Mouse (Mus musculus) Patski (cell line): ENCODE results near the gene Hadh. TPM values are rescaled to one million over a fixed set of nuclear protein-coding genes. Genes with fewer than 3 reads are reported as not detected.
A peak's percentile ranks its signal among the peaks of the same experiment; 100 is the strongest.

Experiments used
- ATAC-seq: fragments of 100-300 bp; one replicate; pipeline ENCODE4 v1.8.0; 2021
- CTCF ChIA-PET: fragments of 350-600 bp; sonication (Branson Sonifier 250); formaldehyde crosslinking; loops from one replicate; lab custom pipeline; 2022; ENCODE audit warnings: inconsistent platforms; lab: Charles Lee
- POLR2A ChIA-PET: fragments of 350-600 bp; sonication (Branson Sonifier 250); formaldehyde crosslinking; loops from one replicate; lab custom pipeline; 2022; ENCODE audit warnings: antibody characterized with exemption, inconsistent platforms; lab: Charles Lee
- DNase-seq: peaks from one replicate; pipeline ENCODE4 v3.0.0-alpha.2; 2011; ENCODE audit warnings: low read depth, low spot score
- H3K27me3 ChIP-seq: fragments of 371-371 bp; one replicate; pipeline ENCODE4 v1.5.1; 2021
- CTCF ChIP-seq: fragments of 100-300 bp; IDR thresholded peaks from one replicate; pipeline ENCODE4 v1.5.1; 2021
- in situ Hi-C: fragments of 300-500 bp; cut with MboI; formaldehyde crosslinking; loops from 3 replicates; pipeline ENCODE4 v1.11.1; 2018; ENCODE audit warnings: low pct_unique_long_range_greater_than_20kb, mixed read lengths
- polyA plus RNA-seq: library from polyadenylated mRNA; unstranded; gene quantifications from one replicate; pipeline ENCODE4 v1.2.3, GENCODE M21; 2021

Gene Hadh
- polyA plus RNA-seq, 1 experiment from 2014 or later: 194 TPM

GRCm38 (mm10) chr3:131302452-131303319, 30.8 kb upstream of the Hadh start, which contains the start of gene Cyp2u1:
TSS of gene Cyp2u1 (minus strand) at chr3:131303227.
- no peaks in the 10 kb centered on the region for H3K27me3 ChIP-seq
- ChIA-PET CTCF (interaction anchor here (1.2 to 2.8 kb wide), 5 partner anchors 9 to 222 kb away, joined by 3 to 16 read pairs (median 8); no protein-coding TSS in a partner anchor), POLR2A (interaction anchor here (0.8 to 1.3 kb wide), 4 partner anchors 16 to 233 kb away, joined by 3 to 7 read pairs (median 4); no protein-coding TSS in a partner anchor)
- no peak for TF ChIP-seq CTCF
- DNase-seq (peak; percentile 61), ATAC-seq (peak; percentile 99)
- in situ Hi-C loops: loop anchor here (5.0 kb wide), 1 partner anchor 250 kb away; no protein-coding TSS in a partner anchor

- POLR2A ChIA-PET: no interaction called here
- TF ChIP-seq CTCF: no peak
- ATAC-seq: no peak
- CTCF ChIA-PET: interaction anchor here (0.7 to 0.8 kb wide), 2 partner anchors 253 to 255 kb away, joined by 3 read pairs; no protein-coding TSS in a partner anchor
- in situ Hi-C loops: loop anchor here (5.0 kb wide), 1 partner anchor 252 kb away; no protein-coding TSS in a partner anchor
- DNase-seq: no peak
- no peaks in the 10 kb centered on the region for H3K27me3 ChIP-seq
Measured at GRCm38 (mm10) chr3:131299908-131300307, 28.0 kb upstream of the Hadh start.

- DNase-seq: no peak
- no peaks in the 10 kb centered on the region for H3K27me3 ChIP-seq
- CTCF ChIA-PET: interaction anchor here (0.6 to 2.3 kb wide), 5 partner anchors 14 to 258 kb away, joined by 3 to 8 read pairs (median 3); no protein-coding TSS in a partner anchor
- ATAC-seq: no peak
- no peak for TF ChIP-seq CTCF
- in situ Hi-C loops: no loop called here
- POLR2A ChIA-PET: no interaction called here
Measured at GRCm38 (mm10) chr3:131299078-131299477, 27.2 kb upstream of the Hadh start.

- no peaks in the 10 kb centered on the region for H3K27me3 ChIP-seq
- no peak for ATAC-seq
- no peak for TF ChIP-seq CTCF
- DNase-seq: no peak
- ChIA-PET POLR2A (interaction anchor here (0.6 kb wide), 1 partner anchor 246 kb away, joined by 3 read pairs; no protein-coding TSS in a partner anchor), CTCF (interaction anchor here (1.2 to 1.5 kb wide), 2 partner anchors 10 to 23 kb away, joined by 5 read pairs; no protein-coding TSS in a partner anchor)
- in situ Hi-C loops: no loop called here
Measured at GRCm38 (mm10) chr3:131296893-131297292, 25.0 kb upstream of the Hadh start.

- CTCF ChIA-PET: interaction anchor here (1.2 to 2.0 kb wide), 6 partner anchors 9 to 24 kb away, joined by 3 to 6 read pairs (median 5); partner anchors contain the start of gene Hadh
- DNase-seq (no peak), ATAC-seq (no peak)
- no peaks in the 10 kb centered on the region for H3K27me3 ChIP-seq
- no peak for TF ChIP-seq CTCF
- POLR2A ChIA-PET: no interaction called here
- in situ Hi-C loops: no loop called here
Measured at GRCm38 (mm10) chr3:131295513-131296200, 23.8 kb upstream of the Hadh start.

GRCm38 (mm10) chr3:131294503-131294902, 22.6 kb upstream of the Hadh start:
- no peak for TF ChIP-seq CTCF
- no peak for ATAC-seq
- POLR2A ChIA-PET: interaction anchor here (0.6 to 0.9 kb wide), 2 partner anchors 263 to 480 kb away, joined by 4 to 5 read pairs; no protein-coding TSS in a partner anchor
- no peak for DNase-seq
- H3K27me3 ChIP-seq: no peaks in the 10 kb centered on the region
- in situ Hi-C loops: no loop called here
- CTCF ChIA-PET: interaction anchor here (1.5 to 2.0 kb wide), 4 partner anchors 9 to 18 kb away, joined by 3 to 9 read pairs (median 6); partner anchors contain the start of gene Cyp2u1

- H3K27me3 ChIP-seq: no peaks in the 10 kb centered on the region
- in situ Hi-C loops: no loop called here
- ChIA-PET CTCF (interaction anchor here (0.6 to 2.0 kb wide), 4 partner anchors 8 to 476 kb away, joined by 3 to 9 read pairs (median 4); partner anchors contain the start of gene Cyp2u1), POLR2A (interaction anchor here (0.7 kb wide), 1 partner anchor 1172 kb away, joined by 5 read pairs; no protein-coding TSS in a partner anchor)
- no peak for ATAC-seq
- no peak for DNase-seq
- TF ChIP-seq CTCF: no peak
Measured at GRCm38 (mm10) chr3:131292959-131293358, 21.1 kb upstream of the Hadh start.

GRCm38 (mm10) chr3:131292349-131292748, 20.4 kb upstream of the Hadh start:
- no peak for TF ChIP-seq CTCF
- ATAC-seq (no peak), DNase-seq (no peak)
- POLR2A ChIA-PET: interaction anchor here (0.7 kb wide), 1 partner anchor 1171 kb away, joined by 5 read pairs; no protein-coding TSS in a partner anchor
- no peaks in the 10 kb centered on the region for H3K27me3 ChIP-seq
- CTCF ChIA-PET: interaction anchor here (0.6 to 0.9 kb wide), 2 partner anchors 309 to 475 kb away, joined by 3 read pairs; no protein-coding TSS in a partner anchor
- in situ Hi-C loops: no loop called here

GRCm38 (mm10) chr3:131291890-131292289, 20.0 kb upstream of the Hadh start:
- POLR2A ChIA-PET: no interaction called here
- in situ Hi-C loops: no loop called here
- TF ChIP-seq CTCF: no peak

More at GRCm38 (mm10) chr3:131291890-131292289, 20.0 kb upstream of the Hadh start:
- H3K27me3 ChIP-seq: no peaks in the 10 kb centered on the region
- CTCF ChIA-PET: interaction anchor here (0.9 kb wide), 1 partner anchor 309 kb away, joined by 3 read pairs; no protein-coding TSS in a partner anchor
- no peak for DNase-seq
- ATAC-seq: no peak
